Mouse (Mus musculus) c-Kit-positive CD71-negative TER-119-negative erythroid progenitor cells, embryonic 14.5 days (primary cell): Measurements from ENCODE around the gene Sept11.

ENCODE experiments used
- DNase-seq: peaks from one replicate; pipeline ENCODE4 v3.0.0-alpha.2; 2013; ENCODE audit warnings: low read depth

The Sept11 gene

DNA sequence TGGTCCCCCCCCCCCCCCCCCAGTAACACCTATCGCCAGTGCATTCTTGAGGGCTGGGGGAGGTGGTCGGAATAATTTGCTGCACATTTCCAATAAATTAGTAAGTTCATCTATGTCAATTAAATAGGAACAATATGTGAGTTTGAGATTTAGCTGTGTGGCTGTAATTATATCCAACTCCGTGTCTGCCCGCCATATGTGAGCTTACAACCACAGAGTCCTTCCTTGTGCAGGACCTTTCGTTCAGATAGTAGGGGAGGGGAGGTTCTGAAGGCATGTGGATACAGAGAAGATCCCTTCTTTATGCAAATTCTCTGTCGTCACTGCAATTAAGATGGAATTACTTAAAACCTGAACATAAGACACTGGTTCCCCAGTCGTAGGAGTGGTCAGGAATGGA is 2.1 kb downstream of the Sept11 start:
- no peak for DNase-seq

DNA sequence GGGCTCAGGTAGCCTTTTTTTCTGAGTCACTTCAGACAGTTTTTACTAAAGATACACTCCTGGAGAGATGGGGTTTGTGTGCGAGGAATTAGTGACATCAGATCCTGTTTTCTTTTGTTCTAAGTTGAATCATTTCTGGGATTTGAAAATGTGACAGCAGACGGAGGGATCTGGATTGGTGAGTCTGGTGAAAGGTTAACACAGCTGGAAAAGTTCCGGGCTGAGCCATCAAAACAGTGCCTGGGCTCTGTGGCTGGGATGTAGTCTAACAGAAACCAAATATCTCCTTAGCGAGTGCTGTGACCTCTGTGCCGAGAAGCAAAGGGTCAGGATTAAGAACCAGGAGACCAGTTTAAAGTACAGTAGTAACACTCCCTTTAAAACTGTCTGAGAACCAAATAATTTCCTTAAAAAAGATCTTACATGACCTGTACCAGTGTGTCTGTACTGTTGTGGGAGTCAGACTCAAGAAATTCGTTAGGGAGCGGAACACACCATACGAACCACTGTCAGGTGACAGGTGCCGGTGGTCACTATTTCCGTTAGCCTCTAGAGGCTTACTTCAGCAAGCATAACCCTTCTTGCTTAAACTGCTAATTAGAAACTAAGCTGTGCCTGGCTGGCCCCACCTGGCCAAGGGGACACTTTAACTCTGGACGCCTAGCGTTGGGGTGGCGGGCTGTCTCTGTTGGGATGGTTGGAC is 4.1 kb downstream of the Sept11 start:
- no peak for DNase-seq

GRCm38 (mm10) chr5:93098219-93098618 is 5.0 kb downstream of the Sept11 start:
- no peak for DNase-seq

DNA sequence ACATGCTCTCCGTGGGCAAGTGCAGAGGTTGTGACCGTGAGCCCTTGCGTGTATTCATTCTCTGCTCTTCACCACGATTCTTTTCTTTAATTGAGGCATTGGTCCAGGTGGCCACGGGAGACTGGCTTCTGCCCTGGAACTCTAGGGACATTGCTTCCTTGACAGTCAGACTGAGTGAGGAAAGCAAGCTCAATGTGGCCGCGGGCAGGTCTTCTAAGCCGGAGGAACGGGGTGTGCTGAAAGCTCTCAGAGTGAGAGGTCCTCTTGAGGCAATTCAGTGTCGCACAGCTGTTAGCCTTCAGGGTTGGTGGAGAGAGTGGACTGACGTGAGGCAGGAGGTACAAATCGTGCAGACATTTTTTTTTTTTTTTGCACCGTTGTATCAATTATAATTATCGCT is 5.6 kb downstream of the Sept11 start:
- DNase-seq, result no peak

DNA sequence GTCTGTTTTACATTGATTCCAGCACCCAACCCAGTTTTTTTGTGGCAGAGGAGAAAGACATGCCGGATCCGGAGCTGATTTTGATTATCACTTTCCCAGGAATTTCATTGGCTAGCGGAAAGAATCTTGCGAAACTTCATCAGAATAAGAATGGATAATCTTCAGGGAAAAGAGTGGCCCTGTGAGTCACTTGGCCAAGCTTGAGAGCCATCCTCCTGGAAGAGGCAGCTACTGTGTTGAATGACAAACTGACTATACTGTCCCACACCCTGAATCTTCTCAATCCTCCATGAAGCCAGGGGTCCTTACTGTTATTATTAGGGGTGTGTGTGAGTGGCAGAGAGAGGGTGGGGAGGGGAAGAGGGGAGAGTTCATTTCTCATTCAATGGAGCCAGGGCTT is 7.7 kb downstream of the Sept11 start:
- DNase-seq, result no peak

- no peak for DNase-seq
Measured at GRCm38 (mm10) chr5:93101371-93101791, 8.1 kb downstream of the Sept11 start.

DNA sequence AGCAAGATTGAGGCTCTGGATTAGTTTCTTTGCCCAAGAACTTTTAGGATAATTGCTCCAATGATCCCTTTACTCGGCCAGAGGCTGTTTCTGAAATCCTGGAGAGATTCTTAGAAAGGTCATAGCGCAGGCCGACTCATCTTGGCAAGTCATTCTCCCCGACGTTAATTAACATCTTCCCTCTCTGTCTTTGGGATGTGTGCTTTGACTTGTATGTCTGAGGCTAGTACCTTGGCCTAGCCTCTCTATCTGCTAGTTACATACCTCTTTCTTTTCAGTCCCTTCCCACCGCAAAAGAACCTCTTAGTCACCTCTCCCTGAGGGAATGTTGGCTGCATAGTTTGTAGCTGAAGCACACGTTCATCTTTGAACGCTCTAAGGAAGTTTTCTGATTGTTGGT is 10.4 kb downstream of the Sept11 start:
- no peak for DNase-seq

DNA sequence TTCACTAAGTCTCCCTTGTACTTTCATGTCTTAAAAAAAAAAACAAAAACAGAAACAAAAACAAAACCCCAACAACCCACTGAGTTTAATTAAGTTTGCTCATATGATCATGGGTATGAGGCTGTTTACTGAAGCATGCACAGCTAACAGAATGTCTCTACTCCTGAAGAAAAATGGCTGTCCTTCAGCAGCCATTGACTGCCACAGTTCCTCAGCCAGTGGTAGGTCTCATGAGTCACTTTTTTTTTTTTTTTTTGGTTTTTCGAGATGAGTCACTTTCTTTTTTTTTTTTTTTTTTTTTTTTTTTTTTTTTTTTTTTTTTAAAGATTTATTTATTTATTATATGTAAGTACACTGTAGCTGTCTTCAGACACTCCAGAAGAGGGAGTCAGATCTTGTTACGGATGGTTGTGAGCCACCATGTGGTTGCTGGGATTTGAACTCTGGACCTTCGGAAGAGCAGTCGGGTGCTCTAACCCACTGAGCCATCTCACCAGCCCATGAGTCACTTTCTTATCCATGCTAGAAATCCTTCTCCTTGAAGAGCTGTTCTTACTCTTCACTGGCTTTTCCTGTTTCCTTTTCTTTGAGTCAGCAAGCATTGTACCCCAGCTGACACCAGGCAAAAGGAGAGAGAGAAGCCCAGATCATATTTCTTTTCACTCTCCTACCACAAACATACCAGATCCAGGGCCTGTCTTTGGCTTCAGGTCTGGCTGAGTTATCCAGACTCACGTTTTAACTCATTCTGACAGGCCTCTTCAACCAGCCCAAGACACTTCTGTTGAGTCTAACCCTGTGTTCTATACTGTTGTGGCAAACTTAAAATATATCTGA is 12.0 kb downstream of the Sept11 start:
- DNase-seq, result no peak

DNA sequence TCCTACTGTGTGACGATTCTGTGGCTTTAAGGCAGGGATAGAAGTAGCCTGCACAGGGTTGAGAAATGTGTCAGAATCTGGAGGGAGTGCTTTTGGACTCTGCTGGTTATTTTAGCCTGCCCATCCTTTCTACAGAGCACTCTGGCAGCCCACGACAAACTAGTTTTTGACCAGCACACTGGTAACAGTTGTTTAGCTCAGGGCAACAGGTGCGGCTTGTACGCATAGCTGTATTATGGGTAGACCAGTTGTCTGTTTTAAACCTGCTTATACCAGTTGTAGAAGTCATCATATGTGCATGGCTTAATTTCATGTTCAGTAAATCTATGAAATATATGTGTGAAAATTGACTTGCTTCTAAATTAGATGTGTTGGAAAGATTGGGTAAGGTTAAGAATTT is 12.8 kb downstream of the Sept11 start:
- DNase-seq, result no peak

GRCm38 (mm10) chr5:93108703-93109102 is 15.5 kb downstream of the Sept11 start:
- DNase-seq, result no peak

GRCm38 (mm10) chr5:93109555-93109954 is 16.3 kb downstream of the Sept11 start:
- DNase-seq, result no peak

DNA sequence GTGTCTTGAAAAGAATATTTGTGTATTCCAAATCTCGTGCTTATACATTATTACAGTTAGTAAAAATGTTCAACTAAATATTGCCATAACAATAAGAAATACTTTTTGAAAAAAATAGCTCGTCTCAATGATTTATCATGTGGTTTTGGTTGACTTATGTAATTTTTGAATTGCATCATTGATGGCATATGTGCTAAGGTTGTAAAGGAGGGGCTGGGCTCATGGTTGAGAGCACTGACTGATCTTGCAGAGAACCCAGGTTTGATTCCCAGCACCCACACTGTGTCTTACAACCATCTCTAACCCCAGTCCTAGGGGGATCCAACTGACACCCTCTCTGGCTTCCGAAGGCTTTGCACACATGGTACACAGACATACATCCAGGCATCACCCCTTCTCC is 19.1 kb downstream of the Sept11 start:
- DNase-seq, result no peak

- no peak for DNase-seq
Measured at GRCm38 (mm10) chr5:93113517-93113916, 20.3 kb downstream of the Sept11 start.

- DNase-seq, result no peak
Measured at GRCm38 (mm10) chr5:93114515-93114914, 21.3 kb downstream of the Sept11 start.

- DNase-seq, result no peak
Measured at GRCm38 (mm10) chr5:93115059-93115458, 21.8 kb downstream of the Sept11 start.

- DNase-seq, result no peak
Measured at GRCm38 (mm10) chr5:93115854-93116253, 22.6 kb downstream of the Sept11 start.

DNA sequence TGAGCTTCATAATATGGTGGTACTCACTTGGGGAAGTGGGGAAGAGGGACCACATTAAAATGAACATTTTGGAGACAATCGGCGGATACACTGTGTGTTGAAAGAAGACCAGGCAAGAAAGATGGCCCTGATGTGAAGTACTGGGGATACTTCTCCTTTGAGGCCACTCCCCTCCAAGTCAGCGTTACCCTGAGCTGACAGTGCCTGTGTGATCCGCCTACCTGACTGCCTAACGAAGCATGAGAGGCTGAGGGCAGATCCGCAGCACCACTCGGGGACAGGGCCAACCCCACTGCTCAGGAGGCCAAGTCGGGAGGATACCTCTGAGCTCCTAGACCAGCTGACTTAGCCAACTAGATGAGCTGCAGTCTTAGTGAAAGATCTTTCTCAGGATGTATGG is 24.4 kb downstream of the Sept11 start:
- DNase-seq, result no peak

- no peak for DNase-seq
Measured at GRCm38 (mm10) chr5:93121660-93122059, 28.4 kb downstream of the Sept11 start.

DNA sequence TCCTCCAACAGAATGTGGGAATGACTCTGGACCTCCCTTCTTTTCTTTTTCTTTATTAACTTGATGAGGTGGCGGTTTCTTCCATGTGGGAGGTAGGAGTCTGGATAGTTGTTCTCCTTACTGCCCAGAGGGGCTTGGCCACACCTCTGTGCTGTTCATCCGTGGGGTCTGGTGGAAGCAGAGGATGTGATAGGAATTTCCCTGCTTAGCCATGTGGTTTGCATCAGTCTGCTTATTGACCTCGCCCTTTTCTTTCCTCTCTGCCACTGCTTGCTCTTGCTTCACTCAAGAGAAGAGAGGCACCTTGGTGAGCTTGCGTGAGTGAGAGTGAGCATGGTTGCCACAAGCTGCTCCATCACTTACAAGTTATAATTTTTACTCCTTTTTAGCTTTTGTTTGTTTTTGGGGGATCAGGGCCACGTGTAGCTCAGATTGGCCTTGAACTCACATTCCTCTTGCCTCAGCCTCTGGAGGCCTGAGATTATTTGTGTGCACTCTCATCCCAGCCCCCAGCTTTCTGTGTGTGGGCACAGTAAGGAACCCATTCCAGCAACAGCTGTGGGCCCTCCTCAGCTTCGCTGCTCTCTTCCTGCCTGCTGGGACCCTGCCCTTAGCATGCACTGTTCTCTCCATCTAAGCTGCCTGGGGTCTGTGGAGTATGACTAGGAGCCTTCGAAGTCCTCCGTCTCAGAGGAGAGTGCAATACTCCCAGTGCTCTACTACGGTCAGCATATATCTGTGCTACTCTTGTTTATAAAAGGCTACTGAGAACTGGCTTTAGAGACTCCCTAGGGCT is 31.0 kb downstream of the Sept11 start:
- DNase-seq, result no peak

- DNase-seq, result no peak
Measured at GRCm38 (mm10) chr5:93125325-93125724, 32.1 kb downstream of the Sept11 start.

GRCm38 (mm10) chr5:93126222-93126929 is 33.1 kb downstream of the Sept11 start:
- DNase-seq, result no peak

DNA sequence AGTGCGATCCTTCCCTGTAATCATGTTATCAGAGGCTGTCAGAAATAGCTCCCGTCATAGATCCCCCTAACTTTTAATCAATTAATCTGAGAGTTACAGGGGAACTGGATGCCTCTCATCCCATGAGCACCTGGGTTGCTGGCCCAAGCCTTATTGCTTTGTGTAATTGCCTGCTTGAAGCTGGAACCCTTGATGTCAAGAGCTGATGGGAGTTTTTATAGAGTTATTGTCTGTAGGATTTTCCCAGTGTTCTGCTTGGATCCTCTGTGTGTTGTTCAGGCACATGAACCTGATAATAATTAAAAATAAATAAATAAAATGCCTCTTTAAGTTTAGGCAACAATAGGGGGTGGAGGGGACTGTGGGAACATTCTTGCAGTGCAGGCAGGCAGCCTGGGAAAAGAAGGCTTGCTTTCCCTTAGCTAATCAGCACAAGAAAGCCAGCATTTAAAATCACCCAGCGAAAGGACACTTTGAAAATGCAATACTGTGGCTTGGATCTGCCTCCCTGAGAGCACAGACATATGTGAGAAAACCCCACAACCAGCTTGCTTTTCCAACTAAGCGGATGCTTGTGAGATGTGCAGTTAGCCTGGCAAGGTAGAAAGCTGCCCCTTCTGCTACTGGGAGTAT is 33.8 kb downstream of the Sept11 start:
- no peak for DNase-seq
